Mouse (Mus musculus) heart, adult 8-10 months (tissue): ENCODE data around the gene Kazn. TPM values are rescaled to one million over a fixed set of nuclear protein-coding genes. Genes with fewer than 3 reads are reported as not detected.

ENCODE experiments used
- DNase-seq: peaks from one replicate; pipeline ENCODE4 v3.0.0; 2022; ENCODE audit warnings: low spot score
- total RNA-seq, 4 experiments: library from RNA; stranded (reverse); gene quantifications; 2 replicates each; pipeline ENCODE4 v1.2.4; 2022

Kazn gene
- total RNA-seq, 4 experiments from 2014 or later: 2.9 to 4.0 (median 3.5) TPM

GRCm38 (mm10) chr4:142193780-142194179, 45.4 kb downstream of the Kazn start:
- no peak for DNase-seq

GRCm38 (mm10) chr4:142193151-142193578, 46.0 kb downstream of the Kazn start:
- DNase-seq: no peak

- no peak for DNase-seq
Measured at GRCm38 (mm10) chr4:142189960-142190359, 49.2 kb downstream of the Kazn start.

- no peak for DNase-seq
Measured at GRCm38 (mm10) chr4:142188501-142188900, 50.7 kb downstream of the Kazn start.

GRCm38 (mm10) chr4:142186155-142186554, 53.0 kb downstream of the Kazn start:
- DNase-seq: no peak

GRCm38 (mm10) chr4:142185533-142185900, 53.7 kb downstream of the Kazn start:
- peak; percentile 25 for DNase-seq

- no peak for DNase-seq
Measured at GRCm38 (mm10) chr4:142184852-142185532, 54.2 kb downstream of the Kazn start.

- no peak for DNase-seq
Measured at GRCm38 (mm10) chr4:142183591-142183990, 55.6 kb downstream of the Kazn start.

GRCm38 (mm10) chr4:142183015-142183414, 56.2 kb downstream of the Kazn start:
- DNase-seq: no peak

- no peak for DNase-seq
Measured at GRCm38 (mm10) chr4:142181646-142182045, 57.6 kb downstream of the Kazn start.

- DNase-seq: no peak
Measured at GRCm38 (mm10) chr4:142180874-142181273, 58.3 kb downstream of the Kazn start.

- peak; percentile 69 for DNase-seq
Measured at GRCm38 (mm10) chr4:142180289-142180688, 58.9 kb downstream of the Kazn start.

GRCm38 (mm10) chr4:142179531-142179930, 59.7 kb downstream of the Kazn start:
- DNase-seq: peak; percentile 60

GRCm38 (mm10) chr4:142176732-142177131, 62.5 kb downstream of the Kazn start:
- no peak for DNase-seq

- DNase-seq: no peak
Measured at GRCm38 (mm10) chr4:142173981-142174485, 65.2 kb downstream of the Kazn start.

- DNase-seq: no peak
Measured at GRCm38 (mm10) chr4:142172942-142173341, 66.3 kb downstream of the Kazn start.

GRCm38 (mm10) chr4:142171788-142172497, 67.3 kb downstream of the Kazn start:
- no peak for DNase-seq

- no peak for DNase-seq
Measured at GRCm38 (mm10) chr4:142170882-142171768, 68.1 kb downstream of the Kazn start.

GRCm38 (mm10) chr4:142169636-142170035, 69.6 kb downstream of the Kazn start:
- DNase-seq: no peak

GRCm38 (mm10) chr4:142168352-142168751, 70.8 kb downstream of the Kazn start:
- DNase-seq: no peak

- DNase-seq: peak; percentile 90
Measured at GRCm38 (mm10) chr4:142165835-142166701, 73.1 kb downstream of the Kazn start.
